Mouse (Mus musculus) Patski (cell line): ENCODE data around the gene Tcl1b3. TPM values are rescaled to one million over a fixed set of nuclear protein-coding genes. Genes with fewer than 3 reads are reported as not detected.
"Not testable (repeated sequence)": the region's sequence is repeated elsewhere in the genome, so short reads cannot be mapped to it uniquely, and the experiment has no call there.

Source experiments
- ATAC-seq: fragments of 100-300 bp; one replicate; pipeline ENCODE4 v1.8.0; 2021
- CTCF ChIA-PET: fragments of 350-600 bp; sonication (Branson Sonifier 250); formaldehyde crosslinking; loops from one replicate; lab custom pipeline; 2022; ENCODE audit warnings: inconsistent platforms; lab: Charles Lee
- POLR2A ChIA-PET: fragments of 350-600 bp; sonication (Branson Sonifier 250); formaldehyde crosslinking; loops from one replicate; lab custom pipeline; 2022; ENCODE audit warnings: antibody characterized with exemption, inconsistent platforms; lab: Charles Lee
- DNase-seq: peaks from one replicate; pipeline ENCODE4 v3.0.0-alpha.2; 2011; ENCODE audit warnings: low read depth, low spot score
- H3K27me3 ChIP-seq: fragments of 371-371 bp; one replicate; pipeline ENCODE4 v1.5.1; 2021
- CTCF ChIP-seq: fragments of 100-300 bp; IDR thresholded peaks from one replicate; pipeline ENCODE4 v1.5.1; 2021
- in situ Hi-C: fragments of 300-500 bp; cut with MboI; formaldehyde crosslinking; loops from 3 replicates; pipeline ENCODE4 v1.11.1; 2018; ENCODE audit warnings: low pct_unique_long_range_greater_than_20kb, mixed read lengths
- polyA plus RNA-seq: library from polyadenylated mRNA; unstranded; gene quantifications from one replicate; pipeline ENCODE4 v1.2.3, GENCODE M21; 2021

Gene Tcl1b3
- polyA plus RNA-seq, 1 experiment from 2014 or later: not detected

DNA sequence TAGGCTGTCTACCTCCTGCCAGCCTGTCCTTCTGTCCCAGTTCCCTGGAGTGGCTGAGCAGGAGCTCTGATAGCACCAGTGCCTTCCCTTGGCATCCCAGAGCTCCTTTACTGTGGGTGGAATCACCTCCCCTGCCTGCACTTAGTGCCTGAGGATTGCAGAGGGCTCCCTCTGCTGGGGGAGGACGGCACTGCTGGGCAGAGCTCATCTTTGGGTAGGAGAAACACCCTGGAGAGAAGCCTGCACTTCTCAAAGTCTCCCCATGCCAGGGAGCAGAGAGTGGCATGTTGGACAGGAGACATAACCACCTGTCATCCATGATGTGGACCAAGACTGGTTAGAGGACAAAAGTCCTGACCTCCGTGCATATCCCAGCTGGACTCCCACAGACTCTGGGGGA is 1.9 kb upstream of the Tcl1b3 start:
- peak; percentile 37 for TF ChIP-seq CTCF
- POLR2A ChIA-PET, DNase-seq, H3K27me3 ChIP-seq, CTCF ChIA-PET, ATAC-seq, in situ Hi-C loops: not testable (repeated sequence)

- POLR2A ChIA-PET, H3K27me3 ChIP-seq, CTCF ChIA-PET, DNase-seq, ATAC-seq, in situ Hi-C loops: not testable (repeated sequence)
Observed at GRCm38 (mm10) chr12:105199684-105200497, 9.0 kb downstream of the Tcl1b3 start.

GRCm38 (mm10) chr12:105201657-105202056 is 10.8 kb downstream of the Tcl1b3 start, which contains the start of gene Tcl1b4:
Tcl1b4 (plus strand) TSS chr12:105201957.
- POLR2A ChIA-PET, ATAC-seq, in situ Hi-C loops, H3K27me3 ChIP-seq, DNase-seq, CTCF ChIA-PET: not testable (repeated sequence)

DNA sequence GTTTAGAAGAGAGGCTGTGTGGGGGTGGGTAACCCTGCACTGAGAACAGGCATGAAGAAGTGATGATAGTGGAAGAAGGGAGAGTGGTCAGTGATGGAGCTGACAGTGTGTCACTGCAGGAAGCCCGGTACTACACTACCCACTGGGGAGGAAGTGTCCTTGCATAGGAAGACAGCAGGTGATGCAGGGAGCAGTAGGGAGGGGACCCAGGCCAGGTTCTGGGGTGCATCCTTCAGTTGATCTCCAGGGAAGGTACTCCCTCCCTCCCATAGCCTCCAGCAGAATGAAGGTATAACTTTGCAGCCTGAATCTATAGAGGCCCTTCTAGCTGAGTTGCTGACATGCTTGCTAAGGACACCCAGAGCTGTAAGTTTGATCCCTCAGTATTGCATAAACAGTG is 16.2 kb downstream of the Tcl1b3 start:
- POLR2A ChIA-PET: interaction anchor here (0.7 kb wide), 1 partner anchor 1581 kb away, joined by 4 read pairs; no protein-coding TSS in a partner anchor
- H3K27me3 ChIP-seq: peaks cover 19% of the 10 kb centered on the region
- no peak for TF ChIP-seq CTCF
- no peak for DNase-seq
- CTCF ChIA-PET: no interaction called here
- ATAC-seq: no peak
- in situ Hi-C loops: no loop called here

- ChIA-PET POLR2A (no interaction called here), CTCF (no interaction called here)
- TF ChIP-seq CTCF: no peak
- ATAC-seq (no peak), DNase-seq (no peak)
- in situ Hi-C loops: no loop called here
- peaks cover 21% of the 10 kb centered on the region for H3K27me3 ChIP-seq
Observed at GRCm38 (mm10) chr12:105208441-105208840, 17.6 kb downstream of the Tcl1b3 start.

DNA sequence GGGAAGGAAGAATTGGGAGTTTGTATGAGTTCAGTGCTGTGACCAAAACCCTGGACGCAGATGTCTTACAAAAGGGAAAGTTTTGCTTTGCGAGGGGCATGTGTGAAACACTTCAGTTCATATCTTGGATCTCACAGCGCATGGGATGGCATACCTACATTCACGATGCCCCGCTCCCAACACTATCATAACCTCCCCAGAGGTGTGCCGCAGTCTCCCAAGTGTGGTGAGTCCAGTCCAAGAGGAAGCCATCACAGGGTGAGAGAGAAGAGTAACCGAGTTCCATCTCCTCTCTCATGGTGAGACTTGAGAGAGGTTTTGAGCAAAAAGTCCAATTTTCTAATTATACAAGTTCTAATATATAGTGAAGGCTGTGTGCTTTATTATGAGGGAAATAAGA is 18.4 kb downstream of the Tcl1b3 start:
- ChIA-PET POLR2A (no interaction called here), CTCF (no interaction called here)
- peaks cover 27% of the 10 kb centered on the region for H3K27me3 ChIP-seq
- no peak for TF ChIP-seq CTCF
- in situ Hi-C loops: no loop called here
- ATAC-seq: no peak
- no peak for DNase-seq

- ATAC-seq (no peak), DNase-seq (no peak)
- CTCF ChIA-PET: no interaction called here
- POLR2A ChIA-PET: no interaction called here
- no peak for TF ChIP-seq CTCF
- in situ Hi-C loops: no loop called here
- H3K27me3 ChIP-seq: peaks cover 23% of the 10 kb centered on the region
Observed at GRCm38 (mm10) chr12:105217101-105217760, 26.4 kb downstream of the Tcl1b3 start.

DNA sequence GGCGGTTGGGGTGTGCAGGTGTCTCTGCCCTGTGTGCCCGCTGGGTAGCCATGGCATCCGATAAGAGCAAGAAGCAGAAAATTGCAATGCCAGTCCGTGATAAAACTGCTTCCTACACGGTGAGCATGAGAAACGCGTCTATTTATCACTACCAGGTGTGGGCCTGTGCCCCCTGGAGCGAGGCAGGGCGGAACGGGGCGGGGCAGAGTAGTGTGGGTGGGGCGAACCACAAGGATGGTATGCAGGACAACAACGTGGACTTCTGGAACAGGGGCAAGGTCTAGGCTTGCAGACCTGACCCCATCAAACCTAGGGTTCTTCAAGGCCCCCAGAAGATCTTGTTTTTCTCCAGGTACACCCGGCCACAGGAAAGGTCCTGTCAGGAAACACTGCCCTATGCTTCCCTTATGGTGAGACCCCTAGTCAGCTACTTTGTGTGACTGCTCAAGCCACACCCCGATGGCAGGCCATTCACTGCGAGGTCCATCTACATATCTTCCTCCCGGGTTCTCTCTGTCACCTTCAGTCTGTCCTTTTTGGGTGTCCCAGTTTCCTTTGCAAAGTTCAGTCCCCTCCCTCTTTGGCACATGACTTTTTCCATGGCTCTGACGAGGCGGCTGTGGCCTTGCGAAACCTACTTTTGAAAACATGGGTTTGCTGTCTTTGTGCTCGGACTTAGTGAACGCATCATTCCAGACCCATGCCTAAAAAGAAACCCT is 31.9 kb downstream of the Tcl1b3 start, which contains the start of gene Tcl1:
TSS of gene Tcl1 (minus strand) at position 193 of the 719 bp plus-strand sequence.
- in situ Hi-C loops: no loop called here
- peaks cover 17% of the 10 kb centered on the region for H3K27me3 ChIP-seq
- no peak for ATAC-seq
- ChIA-PET CTCF (no interaction called here), POLR2A (no interaction called here)
- TF ChIP-seq CTCF: no peak
- DNase-seq: no peak

- DNase-seq (no peak), ATAC-seq (no peak)
- POLR2A ChIA-PET: no interaction called here
- CTCF ChIA-PET: no interaction called here
- no peak for TF ChIP-seq CTCF
- in situ Hi-C loops: no loop called here
- peaks cover 11% of the 10 kb centered on the region for H3K27me3 ChIP-seq
Observed at GRCm38 (mm10) chr12:105224621-105225320, 33.9 kb downstream of the Tcl1b3 start.

DNA sequence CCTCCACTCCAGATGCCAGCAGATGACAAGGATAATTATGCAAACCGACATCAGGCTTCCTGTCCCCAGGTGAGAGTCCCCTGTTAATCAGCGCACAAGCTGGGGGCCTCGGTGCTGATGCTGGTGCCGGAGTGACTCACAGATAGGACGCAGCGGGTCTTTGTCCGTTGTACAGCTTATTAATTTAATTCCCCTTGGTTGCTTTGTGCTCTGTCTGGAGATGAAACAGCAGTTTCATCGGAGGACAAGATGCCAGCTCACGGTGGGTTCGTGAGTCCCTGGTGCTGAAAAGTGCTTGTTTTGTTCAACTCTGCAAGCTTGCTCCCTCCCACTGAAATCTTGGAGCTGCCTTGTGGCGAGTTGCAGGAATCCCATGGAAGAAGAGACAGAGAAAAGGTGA is 43.5 kb downstream of the Tcl1b3 start:
- no peak for DNase-seq
- POLR2A ChIA-PET: no interaction called here
- H3K27me3 ChIP-seq: peaks cover 9% of the 10 kb centered on the region
- CTCF ChIA-PET: no interaction called here
- TF ChIP-seq CTCF: no peak
- no peak for ATAC-seq
- in situ Hi-C loops: no loop called here
